Comparison of ENCODE assay signal across 20 mouse cellular contexts in genomic region chr2:70407729-70408128, GRCm38 (mm10).
DNase-seq lines count a peak whose midpoint lies in the region; ATAC-seq and TF ChIP-seq lines count a peak whose summit lies in the region.
"Had no signal": no experiment of that assay in that cellular context is flagged by ENCODE, and none has a peak within 500 bp of the region (broad histone marks: within the 10 kb centered on the region; RNA-seq: fewer than 3 reads in every experiment).

No protein-coding gene starts in this region.

- dilution Hi-C loops in CH12.LX (cut with MboI; ENCODE audit: extremely low pct_ligation_motif_present, extremely low pct_unique_long_range_greater_than_20kb, low sequenced_read_pairs): no loop called here

- in situ Hi-C loops in CH12.LX (cut with MboI; ENCODE audit: low pct_ligation_motif_present, low pct_unique_long_range_greater_than_20kb, low sequenced_read_pairs) (no loop called here), ES-E14 (cut with MboI; ENCODE audit: low sequenced_read_pairs in 2 of 2, unreplicated experiment in 2 of 2) (no loop called here)

- H3K36me3 ChIP-seq in hindbrain, embryonic 16.5 days (ENCODE audit: control insufficient read depth, insufficient read depth, low read length): no peaks in the 10 kb centered on the region
- no peaks in the 10 kb centered on the region for H3K36me3 ChIP-seq in hindbrain, embryonic 14.5 days (replicated peaks; ENCODE audit: control insufficient read depth, insufficient read depth)
- H3K36me3 ChIP-seq in CH12.LX (replicated peaks in 1 of 2; ENCODE audit: control insufficient read depth in 1 of 2, insufficient read depth in 1 of 2, low read length in 1 of 2) (no peaks in the 10 kb centered on the region), ES-E14 (ENCODE audit: control insufficient read depth, insufficient read depth, low read length, poor library complexity, severe bottlenecking) (no peaks in the 10 kb centered on the region)
- H3K36me3 ChIP-seq: embryonic facial prominence, embryonic 15.5 days; lung, embryonic 15.5 days had no signal

- H3K4me3 ChIP-seq in hindbrain, embryonic 16.5 days (ENCODE audit: low read length): no peak overlapping the region
- H3K4me3 ChIP-seq in hindbrain, embryonic 14.5 days (replicated peaks; ENCODE audit: low read length): no peak overlapping the region
- H3K4me3 ChIP-seq in CH12.LX (replicated peaks in 1 of 3; ENCODE audit: low read depth in 2 of 3, low read length in 2 of 3, poor library complexity in 1 of 3) (no peak overlapping the region), ES-E14 (ENCODE audit: insufficient read depth in 1 of 2, low read depth in 1 of 2, low read length in 2 of 2, poor library complexity in 1 of 2, severe bottlenecking in 1 of 2) (no peak overlapping the region)
- H3K4me3 ChIP-seq: embryonic facial prominence, embryonic 15.5 days; lung, embryonic 15.5 days had no signal

- no peak for TF ChIP-seq POLR2A in CH12.LX (IDR thresholded peaks at IDR 0.05; ENCODE audit: low read depth, low read length)

- H3K4me2 ChIP-seq in hindbrain, embryonic 16.5 days (ENCODE audit: low read length): no peak overlapping the region
- H3K4me2 ChIP-seq in hindbrain, embryonic 14.5 days (replicated peaks): no peak overlapping the region
- H3K4me2 ChIP-seq in CH12.LX (ENCODE audit: insufficient read depth, low read depth, poor library complexity, severe bottlenecking): no peak overlapping the region
- H3K4me2 ChIP-seq: embryonic facial prominence, embryonic 15.5 days; liver, embryonic 11.5 days; lung, embryonic 15.5 days had no signal

- no peak for TF ChIP-seq EP300 in CH12.LX (IDR thresholded peaks at IDR 0.05; ENCODE audit: low read length)

- WGBS in hindbrain, embryonic 16.5 days: 64% methylated on average over 5 of the region's 5 CpGs
- 72% methylated on average over 5 of the region's 5 CpGs for WGBS in hindbrain, embryonic 14.5 days

- no peak overlapping the region for H3K27ac ChIP-seq in hindbrain, embryonic 16.5 days (ENCODE audit: low read depth, low read length)
- H3K27ac ChIP-seq in hindbrain, embryonic 14.5 days: no peak overlapping the region
- H3K27ac ChIP-seq in CH12.LX (ENCODE audit: insufficient read depth, low read depth): no peak overlapping the region
- H3K27ac ChIP-seq in ES-E14 (ENCODE audit: insufficient read depth, low read depth, low read length, poor library complexity, severe bottlenecking): no peak overlapping the region
- H3K27ac ChIP-seq: embryonic facial prominence, embryonic 15.5 days; lung, embryonic 15.5 days had no signal

- H3K4me1 ChIP-seq in hindbrain, embryonic 16.5 days (ENCODE audit: control insufficient read depth, insufficient read depth, low read depth, low read length): no peaks in the 10 kb centered on the region
- peaks cover 14% of the 10 kb centered on the region; the same call in 1 of the 2 replicates for H3K4me1 ChIP-seq in hindbrain, embryonic 14.5 days (replicated peaks; ENCODE audit: control insufficient read depth, insufficient read depth, low read length)
- H3K4me1 ChIP-seq in CH12.LX (ENCODE audit: control insufficient read depth in 1 of 2, insufficient read depth in 2 of 2) (peaks cover 0 to 11% of the 10 kb centered on the region in 2 experiments; a peak in 1 of 4 replicates), ES-E14 (ENCODE audit: control insufficient read depth in 2 of 2, insufficient read depth in 2 of 2, low read length in 2 of 2, poor library complexity in 1 of 2) (0 out of 4 replicates have a peak, but pooled peaks cover 0 to 3% of the 10 kb centered on the region in 2 experiments)
- H3K4me1 ChIP-seq: lung, embryonic 15.5 days had no signal

- no peak for TF ChIP-seq RAD21 in CH12.LX (IDR thresholded peaks at IDR 0.05; ENCODE audit: low read depth, low read length)

- peak; percentile 49 for DNase-seq in heart, adult 11 months
- DNase-seq in heart, adult 18-20 months: no peak
- DNase-seq in hindbrain, embryonic 14.5 days (ENCODE audit: low spot score): no peak
- DNase-seq in CH12.LX (ENCODE audit: extremely low read depth): no peak
- DNase-seq in ES-E14 (ENCODE audit: low read depth, low spot score): no peak
- no peak for DNase-seq in frontal cortex, postnatal 14 days (ENCODE audit: low spot score in 2 of 2)
- no peak for DNase-seq in liver
- DNase-seq: cerebellum, adult 9-10 months; gastrocnemius, postnatal 36 days; kidney, adult 9 months; kidney, postnatal 4 days; right cerebral cortex, postnatal 14 days; thymus, postnatal 4 days had no signal

- no peaks in the 10 kb centered on the region for H3K79me2 ChIP-seq in CH12.LX (replicated peaks; ENCODE audit: control insufficient read depth, extremely low read depth, insufficient read depth, poor library complexity, severe bottlenecking)

- H3K9ac ChIP-seq in hindbrain, embryonic 16.5 days (ENCODE audit: low read depth, low read length): no peak overlapping the region
- H3K9ac ChIP-seq in hindbrain, embryonic 14.5 days: no peak overlapping the region
- H3K9ac ChIP-seq in CH12.LX (ENCODE audit: insufficient read depth, low read depth) (no peak overlapping the region), ES-E14 (ENCODE audit: insufficient read depth, low read depth, low read length, poor library complexity, severe bottlenecking) (no peak overlapping the region)
- H3K9ac ChIP-seq: embryonic facial prominence, embryonic 15.5 days; lung, embryonic 15.5 days had no signal

- peak; percentile 43 for ATAC-seq in hindbrain, embryonic 16.5 days
- ATAC-seq in hindbrain, embryonic 14.5 days (ENCODE audit: low FRiP score): no peak
- ATAC-seq: activated CD4-positive, CD25-positive, alpha-beta regulatory T cell, adult 4 months; CD4-positive, CD25-positive, alpha-beta regulatory T cell, adult 4 months; inflammation-experienced regulatory T-cells, adult 6 months had no signal

- no peaks in the 10 kb centered on the region for H3K9me3 ChIP-seq in hindbrain, embryonic 16.5 days (ENCODE audit: control insufficient read depth, low read length)
- H3K9me3 ChIP-seq in hindbrain, embryonic 14.5 days (ENCODE audit: control insufficient read depth, low read length): no peaks in the 10 kb centered on the region
- no peaks in the 10 kb centered on the region for H3K9me3 ChIP-seq in CH12.LX (replicated peaks; ENCODE audit: low read length)
- H3K9me3 ChIP-seq in ES-E14 (ENCODE audit: control insufficient read depth, insufficient read depth, low read depth, low read length): no peaks in the 10 kb centered on the region
- H3K9me3 ChIP-seq: embryonic facial prominence, embryonic 15.5 days; lung, embryonic 15.5 days had no signal

- no peak for TF ChIP-seq CTCF in CH12.LX (conservative IDR thresholded peaks at IDR 0.05 in 1 of 2, IDR thresholded peaks at IDR 0.05 in 1 of 2; ENCODE audit: low read depth in 2 of 2, low read length in 2 of 2)

- no peaks in the 10 kb centered on the region for H3K27me3 ChIP-seq in hindbrain, embryonic 16.5 days (replicated peaks; ENCODE audit: control insufficient read depth, insufficient read depth, low read length)
- H3K27me3 ChIP-seq in hindbrain, embryonic 14.5 days (ENCODE audit: control insufficient read depth, insufficient read depth, low read length): no peaks in the 10 kb centered on the region
- no peaks in the 10 kb centered on the region for H3K27me3 ChIP-seq in CH12.LX (replicated peaks)
- H3K27me3 ChIP-seq: embryonic facial prominence, embryonic 15.5 days; lung, embryonic 15.5 days had no signal

TF ChIP-seq in CH12.LX, 34 proteins besides CTCF, POLR2A, EP300 and RAD21:
- peak; percentile 78 for TF ChIP-seq MAFK (IDR thresholded peaks at IDR 0.05; ENCODE audit: insufficient replicate concordance, low read length)
- no peak for TF ChIP-seq KAT2A (IDR thresholded peaks at IDR 0.05; ENCODE audit: insufficient replicate concordance, low read length)
- no peak for TF ChIP-seq TCF12 (IDR thresholded peaks at IDR 0.05; ENCODE audit: low read depth, low read length)
- TF ChIP-seq MYC (IDR thresholded peaks at IDR 0.05; ENCODE audit: low read depth, low read length): no peak
- TF ChIP-seq UBTF (IDR thresholded peaks at IDR 0.05; ENCODE audit: low read depth, low read length): no peak

TF ChIP-seq in ES-E14, 5 proteins besides CTCF, POLR2A, EP300 and RAD21:
- TF ChIP-seq HCFC1 (IDR thresholded peaks at IDR 0.05; ENCODE audit: borderline replicate concordance, insufficient read depth, low read length): no peak
- peak; percentile 66 for TF ChIP-seq MAFK (IDR thresholded peaks at IDR 0.05; ENCODE audit: insufficient read depth, low read depth, low read length)
- no peak for TF ChIP-seq ZC3H11A (IDR thresholded peaks at IDR 0.05; ENCODE audit: borderline replicate concordance, low read depth, low read length)
- no peak for TF ChIP-seq CHD2 (IDR thresholded peaks at IDR 0.05; ENCODE audit: low read depth, low read length)
- no peak for TF ChIP-seq ZNF384 (IDR thresholded peaks at IDR 0.05; ENCODE audit: low read depth, low read length)
